15 mouse cellular contexts compared by ENCODE assay signal in genomic region chr1:51476405-51476804, GRCm38 (mm10). TPM values are rescaled to one million over a fixed set of nuclear protein-coding genes. Genes with fewer than 3 reads are reported as not detected.
DNase-seq lines count a peak whose midpoint lies in the region; ATAC-seq lines count a peak whose summit lies in the region.
"Had no signal": no experiment of that assay in that cellular context is flagged by ENCODE, and none has a peak within 500 bp of the region (broad histone marks: within the 10 kb centered on the region; RNA-seq: fewer than 3 reads in every experiment).

No protein-coding gene starts in this region.

- ATAC-seq in monocyte, adult 5-6 weeks (replicated peaks; ENCODE audit: insufficient number of reproducible peaks, low FRiP score, low TSS enrichment, poor library complexity, severe bottlenecking) = 0 out of 2 replicates have a peak, but pooled peaks have one; percentile 23
- ATAC-seq: forebrain, embryonic 16.5 days; midbrain, embryonic 13.5 days had no signal

- DNase-seq in lung, postnatal 25 days (ENCODE audit: low spot score) = peak; percentile 16
- DNase-seq in lung, postnatal 4 days = no peak
- peak; percentile 68 for DNase-seq in CD4-positive helper T cell, adult 2 months (ENCODE audit: low read depth, low spot score)
- DNase-seq in MEL-GATA-1-ER (ENCODE audit: extremely low read depth, low read depth) = peak; percentile 29
- no peak for DNase-seq in left cerebral cortex, postnatal 4 days
- no peak for DNase-seq in adrenal gland, postnatal 10 days
- DNase-seq: cerebellum, postnatal 14 days; gastrocnemius, adult 2 months; kidney, adult 18-20 months; kidney, postnatal 4 days; liver, embryonic 13.5 days; thymus, postnatal 25 days had no signal

- intact Hi-C loops in left cerebral cortex, postnatal 4 days (cut with DNase I) = loop anchor here (5.0 kb wide), 1 partner anchor 121 kb away; no protein-coding TSS in a partner anchor

RNA-seq across cellular contexts. Expression of gene Nabp1, which starts 1.8 kb away (rescaled TPM):
- total RNA-seq in monocyte, adult 5-6 weeks (2017) = 671 to 1,088 TPM (median 852 TPM) in 3 replicates
- total RNA-seq in left cerebral cortex, postnatal 4 days (2021) = 1 to 10 TPM; 7.7 to 8.4 TPM
- total RNA-seq in adrenal gland, postnatal 10 days (2021) = 10 to 100 TPM; 27.4 to 27.9 TPM

Comparison
In these comparisons a context has a peak if more than half of its experiments do, and no peak if none do; other contexts are left out.
1. DNase-seq: peak in lung, postnatal 25 days (single experiment), CD4-positive helper T cell, adult 2 months (single experiment) and MEL-GATA-1-ER (single experiment); none in lung, postnatal 4 days (0 of 2), left cerebral cortex, postnatal 4 days (single experiment) and adrenal gland, postnatal 10 days (single experiment).
2. RNA of gene Nabp1, which starts 1.8 kb away (total RNA-seq): 671 to 1,088 TPM in monocyte, adult 5-6 weeks; 27.4 to 27.9 TPM in adrenal gland, postnatal 10 days and 7.7 to 8.4 TPM in left cerebral cortex, postnatal 4 days; every median in the first group is over 10 times any median in the second.